Comparison of ENCODE assay signal across 8 mouse cellular contexts in genomic region chr3:87499072-87499471, GRCm38 (mm10). TPM values are rescaled to one million over a fixed set of nuclear protein-coding genes. Genes with fewer than 3 reads are reported as not detected.
A peak's percentile ranks its signal among the peaks of the same experiment; 100 is the strongest.
DNase-seq lines count a peak whose midpoint lies in the region; ATAC-seq and TF ChIP-seq lines count a peak whose summit lies in the region.

No protein-coding gene starts in this region.

- no peaks in the 10 kb centered on the region for H3K36me3 ChIP-seq in liver, adult 2 months (ENCODE audit: control insufficient read depth, insufficient read depth, low read length)
- H3K36me3 ChIP-seq in liver, embryonic 12.5 days: no peaks in the 10 kb centered on the region
- no peaks in the 10 kb centered on the region for H3K36me3 ChIP-seq in hindbrain, postnatal 0 days (ENCODE audit: insufficient read depth, low read length)

- no peak overlapping the region for H3K9ac ChIP-seq in liver, adult 2 months (ENCODE audit: low read depth, low read length)
- no peak overlapping the region for H3K9ac ChIP-seq in liver, embryonic 12.5 days
- no peak overlapping the region for H3K9ac ChIP-seq in hindbrain, postnatal 0 days (replicated peaks; ENCODE audit: low read length)

- no peak for TF ChIP-seq POLR2A in liver, adult 2 months (IDR thresholded peaks at IDR 0.05; ENCODE audit: extremely low read depth, insufficient read depth, low read length)

- WGBS in liver, adult 2 months: 15% methylated on average over 3 of the region's 3 CpGs
- 9% methylated on average over 3 of the region's 3 CpGs for WGBS in liver, embryonic 12.5 days (ENCODE audit: insufficient replicate concordance)
- WGBS in hindbrain, postnatal 0 days: 14% methylated on average over 3 of the region's 3 CpGs

- no peak overlapping the region for H3K4me2 ChIP-seq in liver, embryonic 12.5 days
- no peak overlapping the region for H3K4me2 ChIP-seq in hindbrain, postnatal 0 days (ENCODE audit: low read depth, low read length)

- H3K27ac ChIP-seq in liver, adult 2 months (replicated peaks; ENCODE audit: insufficient read depth, low read depth, low read length): no peak overlapping the region
- no peak overlapping the region for H3K27ac ChIP-seq in liver, embryonic 12.5 days
- no peak overlapping the region for H3K27ac ChIP-seq in hindbrain, postnatal 0 days

- no peak for ATAC-seq in liver, embryonic 12.5 days
- peak; percentile 61; the same call in 1 of the 2 replicates for ATAC-seq in hindbrain, postnatal 0 days
- ATAC-seq in monocyte, adult 5-6 weeks (replicated peaks; ENCODE audit: insufficient number of reproducible peaks, low FRiP score, low TSS enrichment, poor library complexity, severe bottlenecking): peak; percentile 60; the same call in 1 of the 2 replicates

- no peaks in the 10 kb centered on the region for H3K4me1 ChIP-seq in liver, adult 2 months (ENCODE audit: control insufficient read depth, insufficient read depth, low read length)
- no peaks in the 10 kb centered on the region for H3K4me1 ChIP-seq in liver, embryonic 12.5 days
- 0 out of 2 replicates have a peak, but pooled peaks cover 1% of the 10 kb centered on the region for H3K4me1 ChIP-seq in hindbrain, postnatal 0 days (ENCODE audit: insufficient read depth, low read length)

- no peaks in the 10 kb centered on the region for H3K79me2 ChIP-seq in liver, adult 2 months (ENCODE audit: control insufficient read depth, insufficient read depth, low read length)

- no peaks in the 10 kb centered on the region for H3K9me3 ChIP-seq in liver, embryonic 12.5 days (replicated peaks)
- no peaks in the 10 kb centered on the region for H3K9me3 ChIP-seq in hindbrain, postnatal 0 days (ENCODE audit: low read length)

- no peak overlapping the region for H3K4me3 ChIP-seq in liver, adult 2 months (ENCODE audit: insufficient read depth, low read depth, low read length)
- no peak overlapping the region for H3K4me3 ChIP-seq in liver, embryonic 12.5 days
- no peak overlapping the region for H3K4me3 ChIP-seq in hindbrain, postnatal 0 days (ENCODE audit: low read length)

- peak; percentile 39 for DNase-seq in liver, adult 2 months (ENCODE audit: extremely low read depth, low read depth, low spot score)
- peak; percentile 34 for DNase-seq in brain, embryonic 18.5 days (ENCODE audit: low read depth, low spot score)
- peak; percentile 36 for DNase-seq in fibroblast of lung, adult 2 months (ENCODE audit: low read depth)
- peak; percentile 91 for DNase-seq in hindbrain, postnatal 0 days (ENCODE audit: low spot score)
- DNase-seq in left cerebral cortex, postnatal 14 days (ENCODE audit: low spot score in 2 of 2): peak; percentile 83 to 89
- DNase-seq in spleen, postnatal 4 days (ENCODE audit: low spot score in 2 of 2): peak; percentile 57 to 81

- peak; percentile 68; the same call in 1 of the 2 replicates for TF ChIP-seq CTCF in liver, adult 2 months (IDR thresholded peaks at IDR 0.05; ENCODE audit: low read depth, low read length)
- peak; percentile 97 for TF ChIP-seq CTCF in hindbrain, postnatal 0 days (IDR thresholded peaks at IDR 0.05; ENCODE audit: low read depth)

- intact Hi-C loops in left cerebral cortex, postnatal 14 days (cut with DNase I): loop anchor here (2.0 kb wide), 2 partner anchors 88 to 174 kb away; no protein-coding TSS in a partner anchor

- no peaks in the 10 kb centered on the region; the same call in 1 of the 2 replicates for H3K27me3 ChIP-seq in liver, adult 2 months (ENCODE audit: control insufficient read depth, insufficient read depth, low read length)
- H3K27me3 ChIP-seq in liver, embryonic 12.5 days (replicated peaks): peaks cover 13% of the 10 kb centered on the region; the same call in 1 of the 2 replicates
- H3K27me3 ChIP-seq in hindbrain, postnatal 0 days (ENCODE audit: insufficient read depth, low read length): no peaks in the 10 kb centered on the region

RNA-seq across cellular contexts. Expression of gene Etv3, which starts 26.1 kb away (rescaled TPM):
- 7.0 and 7.9 TPM in 2 replicates for total RNA-seq in liver, adult 2 months (2014; rRNA removed)
- polyA plus RNA-seq in liver, adult 2 months (2012; rRNA removed): 4.4 and 5.3 TPM in 2 replicates
- 5.2 and 5.6 TPM in 2 replicates for polyA plus RNA-seq in liver, embryonic 12.5 days (2016; fragmentation: Nextera tagmentation; extraction: Ambion mirVana)
- 9.5 and 13.2 TPM in 2 replicates for total RNA-seq in hindbrain, postnatal 0 days (2014; rRNA removed)
- 7.2 and 7.7 TPM in 2 replicates for polyA plus RNA-seq in hindbrain, postnatal 0 days (2015; fragmentation: Nextera tagmentation; extraction: Ambion mirVana)
- 10 to 100 TPM; 16.8 to 18.7 TPM for total RNA-seq in left cerebral cortex, postnatal 14 days (2021)
- total RNA-seq in monocyte, adult 5-6 weeks (2017): 33.2 to 39.3 TPM (median 38.3 TPM) in 3 replicates

Comparison
In these comparisons a context has a peak if more than half of its experiments do, and no peak if none do; other contexts are left out.
1. DNase-seq: peak in every context shown above with its lines; median percentile 91 in hindbrain, postnatal 0 days; 86 in left cerebral cortex, postnatal 14 days; 69 in spleen, postnatal 4 days; 39 in liver, adult 2 months; 36 in fibroblast of lung, adult 2 months; 34 in brain, embryonic 18.5 days.